Mouse (Mus musculus) hindbrain, embryonic 14.5 days (tissue): ENCODE measurements around the gene Irs3. TPM values are rescaled to one million over a fixed set of nuclear protein-coding genes. Genes with fewer than 3 reads are reported as not detected.

Experiments used
- ATAC-seq: fragments of 200-750 bp; cut with Nextera tagmentation; 2 replicates; pipeline ENCODE4 v1.8.0; 2017; ENCODE audit warnings: moderate number of reproducible peaks, mild to moderate bottlenecking, moderate TSS enrichment, moderate library complexity; ENCODE audit not compliant: low FRiP score
- DNase-seq: peaks from one replicate; pipeline ENCODE4 v3.0.0-alpha.2; 2015; ENCODE audit warnings: low spot score
- H3K27ac ChIP-seq: fragments of 300-500 bp; sonication (generic); 2 replicates; pipeline ENCODE4 v1.5.1; 2014; ENCODE audit warnings: mild to moderate bottlenecking, moderate library complexity
- H3K27me3 ChIP-seq: fragments of 300-500 bp; sonication (generic); 2 replicates; pipeline ENCODE4 v1.6.1; 2014; ENCODE audit warnings: mild to moderate bottlenecking, low read length, mixed read lengths; ENCODE audit not compliant: control insufficient read depth, insufficient read depth
- H3K36me3 ChIP-seq: fragments of 300-500 bp; sonication (generic); replicated peaks from 2 replicates; pipeline ENCODE4 v1.6.1; 2014; ENCODE audit not compliant: control insufficient read depth, insufficient read depth
- H3K4me1 ChIP-seq: fragments of 300-500 bp; sonication (generic); replicated peaks from 2 replicates; pipeline ENCODE4 v1.6.1; 2014; ENCODE audit warnings: antibody characterized with exemption, low read length, mixed read lengths; ENCODE audit not compliant: control insufficient read depth, insufficient read depth
- H3K4me2 ChIP-seq: fragments of 300-500 bp; sonication (generic); replicated peaks from 2 replicates; pipeline ENCODE4 v1.6.1; 2014; ENCODE audit warnings: mild to moderate bottlenecking, moderate library complexity
- H3K4me3 ChIP-seq: fragments of 300-500 bp; sonication (generic); replicated peaks from 2 replicates; pipeline ENCODE4 v1.5.1; 2014; ENCODE audit warnings: mild to moderate bottlenecking, low read length
- H3K9ac ChIP-seq: fragments of 300-500 bp; sonication (generic); 2 replicates; pipeline ENCODE4 v1.6.1; 2014
- H3K9me3 ChIP-seq: fragments of 300-500 bp; sonication (generic); 2 replicates; pipeline ENCODE4 v1.6.1; 2016; ENCODE audit warnings: low read length; ENCODE audit not compliant: control insufficient read depth
- WGBS: fragments of 180-500 bp; shearing (Covaris S2); extraction: QIAGEN DNeasy Blood & Tissue Kit; methylation state at CpG from one replicate; pipeline ENCODE4 v1.1.7; 2014; 5-methylcytosine and 5-hydroxymethylcytosine counted together
- polyA plus RNA-seq: library from polyadenylated mRNA; unstranded; fragments of >200 nt; fragmentation: Nextera tagmentation; extraction: Ambion mirVana; gene quantifications from 2 replicates; pipeline ENCODE4 v1.2.1, GENCODE M21; 2014

The Irs3 gene
- polyA plus RNA-seq, 1 experiment from 2014 or later = 0.15 TPM

GRCm38 (mm10) chr5:137601365-137601729 is 44.2 kb downstream of the Irs3 start:
- no peak overlapping the region for H3K27ac ChIP-seq
- no peaks in the 10 kb centered on the region for H3K27me3 ChIP-seq

GRCm38 (mm10) chr5:137600619-137601364 is 44.7 kb downstream of the Irs3 start, which contains the start of gene Mospd3:
TSS of gene Mospd3 (minus strand) at chr5:137601058.
- Histone ChIP-seq H3K4me3 (peak within 1 kb of the TSS; percentile 61), H3K9me3 (no peaks in the 10 kb centered on the region), H3K27ac (peak within 1 kb of the TSS; percentile 83), H3K4me1 (peaks cover 12% of the 10 kb centered on the region), H3K36me3 (peaks cover 12% of the 10 kb centered on the region; the same call in 1 of the 2 replicates), H3K27me3 (no peaks in the 10 kb centered on the region), H3K4me2 (peak within 1 kb of the TSS; percentile 83), H3K9ac (peak within 1 kb of the TSS; percentile 82)
- under 1% methylated on average over 41 of the region's 41 CpGs for WGBS
- peak; percentile 95 for ATAC-seq
- peak; percentile 94 for DNase-seq

More at GRCm38 (mm10) chr5:137601365-137601729, 44.2 kb downstream of the Irs3 start:
- peak overlapping the region; percentile 61 for H3K4me3 ChIP-seq
- H3K4me2 ChIP-seq = peak overlapping the region; percentile 83
- H3K4me1 ChIP-seq = peaks cover 12% of the 10 kb centered on the region
- peaks cover 12% of the 10 kb centered on the region; the same call in 1 of the 2 replicates for H3K36me3 ChIP-seq
- no peak for ATAC-seq
- H3K9ac ChIP-seq = peak overlapping the region; percentile 32
- H3K9me3 ChIP-seq = no peaks in the 10 kb centered on the region
- WGBS = under 1% methylated on average over 22 of the region's 22 CpGs
- DNase-seq = peak; percentile 39

- Histone ChIP-seq H3K4me1 (peaks cover 12% of the 10 kb centered on the region), H3K27ac (peak overlapping the region; percentile 83; the same call in 1 of the 2 replicates), H3K9ac (peak overlapping the region; percentile 82), H3K27me3 (no peaks in the 10 kb centered on the region), H3K9me3 (no peaks in the 10 kb centered on the region), H3K36me3 (peaks cover 12% of the 10 kb centered on the region; the same call in 1 of the 2 replicates), H3K4me2 (peak overlapping the region; percentile 83), H3K4me3 (peak overlapping the region; percentile 61)
- no peak; the same call in 1 of the 2 replicates for ATAC-seq
- no peak for DNase-seq
- 2% methylated on average over 19 of the region's 19 CpGs for WGBS
Observed at GRCm38 (mm10) chr5:137600281-137600618, 45.3 kb downstream of the Irs3 start.

- Histone ChIP-seq H3K4me3 (peak overlapping the region; percentile 61), H3K27me3 (no peaks in the 10 kb centered on the region), H3K36me3 (peaks cover 12% of the 10 kb centered on the region; the same call in 1 of the 2 replicates), H3K9me3 (no peaks in the 10 kb centered on the region), H3K27ac (no peak overlapping the region), H3K9ac (peak overlapping the region; percentile 82), H3K4me2 (peak overlapping the region; percentile 83), H3K4me1 (peaks cover 12% of the 10 kb centered on the region)
- ATAC-seq (no peak), DNase-seq (no peak)
- WGBS = 59% methylated on average over 9 of the region's 9 CpGs
Observed at GRCm38 (mm10) chr5:137599600-137599999, 45.9 kb downstream of the Irs3 start.

GRCm38 (mm10) chr5:137598100-137598826 is 47.3 kb downstream of the Irs3 start:
- Histone ChIP-seq H3K36me3 (peaks cover 12% of the 10 kb centered on the region; the same call in 1 of the 2 replicates), H3K4me2 (no peak overlapping the region), H3K27ac (no peak overlapping the region), H3K4me1 (peaks cover 12% of the 10 kb centered on the region), H3K27me3 (no peaks in the 10 kb centered on the region), H3K9me3 (no peaks in the 10 kb centered on the region), H3K4me3 (no peak overlapping the region), H3K9ac (no peak overlapping the region)
- DNase-seq (no peak), ATAC-seq (no peak)
- 91% methylated on average over 2 of the region's 2 CpGs for WGBS

- no peak overlapping the region for H3K27ac ChIP-seq
- 96% methylated on average over 6 of the region's 6 CpGs for WGBS
- H3K36me3 ChIP-seq = peaks cover 12% of the 10 kb centered on the region; the same call in 1 of the 2 replicates
Observed at GRCm38 (mm10) chr5:137597625-137598024, 47.9 kb downstream of the Irs3 start.

GRCm38 (mm10) chr5:137596601-137597261 is 48.8 kb downstream of the Irs3 start:
- H3K27me3 ChIP-seq = no peaks in the 10 kb centered on the region
- peaks cover 12% of the 10 kb centered on the region; the same call in 1 of the 2 replicates for H3K36me3 ChIP-seq
- DNase-seq (no peak), ATAC-seq (no peak)
- 38% methylated on average over 25 of the region's 30 CpGs for WGBS
- no peaks in the 10 kb centered on the region for H3K9me3 ChIP-seq
- no peak overlapping the region for H3K27ac ChIP-seq
- H3K4me3 ChIP-seq = no peak overlapping the region; the same call in 1 of the 2 replicates
- peaks cover 12% of the 10 kb centered on the region for H3K4me1 ChIP-seq
- peak overlapping the region; percentile 38 for H3K4me2 ChIP-seq
- no peak overlapping the region for H3K9ac ChIP-seq

More at GRCm38 (mm10) chr5:137597625-137598024, 47.9 kb downstream of the Irs3 start:
- Histone ChIP-seq H3K4me2 (no peak overlapping the region), H3K9me3 (no peaks in the 10 kb centered on the region), H3K27me3 (no peaks in the 10 kb centered on the region), H3K4me3 (no peak overlapping the region), H3K9ac (no peak overlapping the region), H3K4me1 (peaks cover 12% of the 10 kb centered on the region)
- no peak for ATAC-seq
- no peak for DNase-seq

GRCm38 (mm10) chr5:137595921-137596320 is 49.6 kb downstream of the Irs3 start:
- Histone ChIP-seq H3K27ac (no peak overlapping the region), H3K36me3 (peaks cover 12% of the 10 kb centered on the region; the same call in 1 of the 2 replicates), H3K9ac (no peak overlapping the region), H3K4me3 (no peak overlapping the region), H3K9me3 (no peaks in the 10 kb centered on the region), H3K4me2 (no peak overlapping the region), H3K27me3 (no peaks in the 10 kb centered on the region), H3K4me1 (peaks cover 12% of the 10 kb centered on the region)
- ATAC-seq = no peak
- 79% methylated on average over 7 of the region's 7 CpGs for WGBS
- DNase-seq = no peak
